Mouse (Mus musculus) adrenal gland (tissue): ENCODE measurements around the gene Irf2.

ENCODE experiments used
- intact Hi-C: fragments of 180-260 bp; cut with DNase I; formaldehyde crosslinking; loops from one replicate; pipeline ENCODE4 v1.15.1; 2025
- long read RNA-seq, 2 experiments: library from polyadenylated mRNA; unstranded; transcript quantifications; one replicate each; pipeline ENCODE4 v2.0.0; 2020; ENCODE audit warnings: borderline replicate concordance in 1 of 2; ENCODE audit not compliant: insufficient replicate concordance in 1 of 2

Gene Irf2
- long read RNA-seq, experiment 1, partial matches to known transcripts = 15 of 17 reads
- long read RNA-seq, experiment 1, other reads (novel, unspliced or antisense) = 1 of 17 reads
- long read RNA-seq, experiment 2, partial matches to known transcripts = 18 of 23 reads
- long read RNA-seq, experiment 2, other reads (novel, unspliced or antisense) = 4 of 23 reads

DNA sequence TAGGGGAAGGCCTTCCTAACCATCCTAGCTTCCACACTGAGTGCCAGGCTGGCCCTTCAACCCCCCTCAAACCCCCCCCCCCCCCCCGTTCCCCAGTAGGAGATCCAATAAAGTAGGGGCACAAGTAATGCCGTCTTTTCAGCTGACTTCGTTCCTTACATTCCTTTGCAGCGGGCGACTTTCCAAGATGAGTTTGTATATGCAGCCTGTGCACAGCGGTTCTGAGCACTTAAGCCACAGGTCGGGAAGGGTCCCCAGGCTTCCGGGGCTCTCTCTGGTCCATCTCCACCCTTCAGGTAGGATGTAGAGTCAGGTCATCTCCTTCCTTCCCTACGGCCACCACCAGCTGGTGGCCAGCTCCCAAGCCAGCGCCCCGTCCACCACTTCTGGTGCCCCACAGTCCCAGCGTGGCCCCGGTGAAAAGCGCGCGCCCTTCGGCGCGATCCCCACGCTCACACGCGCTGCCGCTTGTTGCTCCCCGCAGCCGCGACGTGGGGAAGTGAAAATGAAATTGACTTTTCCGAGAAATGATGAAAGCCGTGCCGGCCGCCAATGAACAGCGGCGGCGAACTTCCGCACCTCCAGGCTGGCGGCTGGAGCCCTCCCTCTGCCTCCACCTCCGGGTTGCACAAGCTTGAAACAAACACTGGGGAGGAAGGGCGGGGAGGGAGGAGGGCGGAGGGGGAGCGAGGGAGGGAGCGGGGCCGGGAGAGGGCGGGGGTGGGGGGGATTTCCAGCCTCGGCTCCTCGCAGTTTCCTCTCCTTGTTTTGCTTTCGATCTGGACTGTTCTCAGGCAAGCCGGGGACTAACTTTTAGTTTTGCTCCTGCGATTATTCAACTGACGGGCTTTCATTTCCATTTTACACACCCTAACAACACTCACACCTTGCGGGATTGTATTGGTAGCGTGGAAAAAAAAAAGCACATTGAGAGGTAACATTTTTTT, at the start of gene Irf2:
Gene Irf2, plus strand, starts transcription at position 730 of the 947 bp plus-strand sequence.
- intact Hi-C loops = loop anchor here (5.0 kb wide), 2 partner anchors 57 to 203 kb away; no protein-coding TSS in a partner anchor

DNA sequence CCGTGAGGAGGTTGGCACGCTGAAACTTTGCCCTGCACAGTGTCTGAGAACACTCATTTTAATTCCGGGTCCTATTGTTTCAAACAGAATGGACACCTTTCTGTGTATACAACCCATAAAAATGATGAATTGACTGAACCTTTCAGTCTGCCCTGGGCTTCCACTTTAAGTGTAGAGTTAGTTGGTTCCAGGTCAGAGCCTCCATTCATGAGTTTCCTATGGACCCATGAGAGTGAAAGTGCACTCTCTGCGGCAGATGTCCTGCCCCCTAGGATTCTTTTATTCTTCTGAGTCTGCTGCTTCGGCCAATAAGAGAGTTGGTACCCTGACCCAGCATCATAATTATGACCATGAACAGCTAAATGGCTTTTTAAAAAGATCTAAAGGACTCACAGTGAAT, 49.4 kb upstream of the Irf2 start:
- intact Hi-C loops = no loop called here

DNA sequence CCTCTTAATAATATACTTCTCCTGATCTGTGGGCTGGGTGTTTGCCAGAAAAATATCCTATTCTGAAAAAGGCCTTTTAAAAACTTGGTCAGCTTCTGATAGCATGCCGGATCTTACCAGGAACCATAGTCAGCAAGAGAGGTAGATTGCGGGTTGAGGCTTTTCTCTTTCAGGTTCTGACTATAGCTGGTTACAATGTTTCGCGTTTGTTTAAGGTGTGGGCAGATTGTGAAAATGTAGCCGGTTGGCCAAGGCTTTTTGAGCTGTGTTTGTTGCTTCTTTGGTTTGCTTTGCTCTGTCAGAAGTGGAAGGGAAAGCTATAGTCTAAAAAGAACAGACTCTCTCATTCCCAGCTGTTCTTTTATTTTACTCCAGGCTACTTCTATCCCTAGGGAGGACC, 49.0 kb upstream of the Irf2 start:
- intact Hi-C loops = no loop called here

DNA sequence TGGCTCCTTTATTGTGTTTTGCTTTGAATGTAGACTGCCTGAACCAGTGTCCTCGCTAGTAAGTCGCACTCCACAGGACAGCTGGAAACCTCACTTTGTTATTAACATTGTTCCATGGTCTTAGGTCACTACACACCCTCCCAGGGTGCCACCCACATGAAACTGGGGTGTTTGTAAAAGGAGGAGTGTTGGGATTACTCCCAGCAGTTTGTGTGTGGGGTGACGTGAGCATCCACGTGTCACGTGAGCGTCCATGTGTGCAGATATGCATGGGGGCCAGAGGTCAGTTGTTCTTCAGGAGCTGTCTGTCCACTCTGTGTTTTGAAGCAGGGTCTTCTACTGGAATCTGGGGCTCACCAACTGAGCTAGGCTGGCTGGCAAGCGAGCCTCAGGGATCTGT, 48.2 kb upstream of the Irf2 start:
- intact Hi-C loops = no loop called here

DNA sequence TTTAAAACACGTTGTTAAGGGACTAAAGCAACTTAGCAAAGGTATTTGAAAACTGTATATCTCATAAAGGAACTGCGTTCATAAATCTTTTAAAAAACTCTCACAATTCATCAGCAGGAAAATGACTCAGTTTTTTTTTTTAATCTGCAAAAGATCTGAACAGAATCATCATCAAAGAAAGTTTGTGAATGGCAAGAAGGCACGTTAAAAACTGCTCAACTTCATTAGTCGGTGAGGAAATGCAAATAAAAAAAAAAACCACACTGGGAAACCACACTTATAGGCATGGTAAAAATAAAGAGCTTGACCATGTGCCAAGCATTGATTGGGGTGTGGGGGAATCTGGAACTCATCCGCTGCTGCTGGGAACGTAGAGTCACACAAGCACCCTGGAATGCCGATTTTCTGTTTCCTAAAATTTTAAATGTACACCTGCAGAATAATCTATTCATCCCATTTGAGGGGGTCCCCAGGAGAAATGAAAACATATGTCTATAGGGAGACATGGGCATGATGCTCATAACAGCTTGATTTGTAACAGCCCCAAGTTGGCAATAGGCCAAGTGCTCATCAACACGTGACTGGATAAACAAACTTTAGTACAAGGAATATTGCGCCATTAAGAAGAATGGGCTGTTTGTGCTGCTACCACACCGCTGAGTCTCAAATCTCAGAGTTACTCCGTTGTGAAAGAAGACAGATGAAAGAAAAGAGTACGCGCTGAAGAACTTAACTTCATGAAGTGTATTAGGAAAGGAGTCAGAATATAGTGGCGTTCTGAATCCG, 43.1 kb upstream of the Irf2 start:
- intact Hi-C loops = no loop called here

DNA sequence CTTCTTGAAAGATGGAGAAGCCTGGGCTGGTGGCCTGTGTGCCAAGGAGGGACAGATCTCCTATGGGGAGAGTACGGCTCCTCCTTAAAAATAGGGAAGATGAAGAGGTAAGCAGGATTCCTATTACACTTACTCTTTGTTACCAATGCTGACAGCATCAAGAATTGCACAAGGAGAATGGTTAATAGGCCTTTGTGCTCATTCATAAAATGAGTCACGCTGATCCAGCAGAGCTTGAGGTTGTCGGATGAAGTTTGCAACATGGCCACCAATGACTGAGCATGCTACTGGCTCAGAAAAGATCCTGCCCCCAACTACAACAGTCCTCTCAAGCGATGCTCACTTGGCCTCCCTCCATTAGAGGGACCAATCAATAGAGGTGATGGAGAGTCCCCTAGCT, 42.0 kb upstream of the Irf2 start:
- intact Hi-C loops = no loop called here

DNA sequence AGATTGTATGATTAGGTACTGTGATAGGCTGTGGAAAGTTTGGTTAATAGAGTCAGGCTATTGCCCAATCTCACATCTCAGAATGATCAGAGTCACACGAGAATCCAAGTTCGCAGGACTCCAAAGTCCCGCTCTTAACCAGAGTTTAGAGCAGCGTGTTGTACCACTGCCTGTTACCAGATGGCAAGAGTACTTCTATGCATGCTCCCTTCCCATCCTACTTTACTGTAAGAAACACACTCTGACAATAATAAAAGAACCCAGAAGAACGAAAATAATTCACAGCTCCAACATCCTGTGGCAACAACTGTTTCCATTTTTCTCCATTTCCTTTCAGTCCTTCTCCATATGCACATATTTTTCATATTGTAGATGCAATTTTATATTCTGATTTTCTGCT, 41.4 kb upstream of the Irf2 start:
- intact Hi-C loops = no loop called here

DNA sequence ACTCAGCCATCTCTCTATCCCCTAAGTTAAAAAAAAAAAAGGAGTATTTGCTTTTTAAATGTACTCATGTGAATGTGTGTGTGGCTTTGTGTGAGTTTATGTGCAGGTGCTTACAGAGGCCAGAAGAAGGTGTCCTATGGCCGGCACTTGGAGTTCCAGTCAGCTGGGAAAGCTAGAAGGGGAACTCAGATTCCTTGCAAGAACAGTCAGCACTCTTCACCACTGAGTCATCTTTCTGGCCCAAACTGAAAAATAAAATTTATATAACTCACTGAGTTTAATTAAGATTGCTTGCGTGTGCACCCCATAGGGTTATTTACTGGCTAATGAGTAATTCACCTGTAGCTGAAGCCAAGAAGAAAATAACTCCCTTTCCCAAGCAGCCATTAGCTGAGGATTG, 34.4 kb upstream of the Irf2 start:
- intact Hi-C loops = no loop called here

DNA sequence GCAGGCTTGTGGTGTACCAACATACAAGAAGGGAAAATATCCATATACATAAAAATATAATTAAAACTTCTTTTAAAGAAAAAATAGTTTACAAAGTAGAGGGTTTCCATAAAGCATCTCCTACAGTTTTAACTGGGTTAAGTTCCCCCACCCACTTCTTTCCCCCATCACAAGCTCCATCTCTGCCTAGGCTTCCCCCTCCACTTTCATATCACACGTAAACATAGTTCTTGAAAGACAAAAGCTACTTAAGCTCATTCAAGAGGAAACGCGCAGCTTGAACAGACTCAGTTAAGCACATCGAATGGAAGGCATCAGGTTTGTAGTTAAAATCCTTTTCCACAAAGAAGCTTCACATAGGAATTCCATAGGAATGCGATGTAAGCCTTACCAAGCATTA, 32.8 kb upstream of the Irf2 start:
- intact Hi-C loops = no loop called here

DNA sequence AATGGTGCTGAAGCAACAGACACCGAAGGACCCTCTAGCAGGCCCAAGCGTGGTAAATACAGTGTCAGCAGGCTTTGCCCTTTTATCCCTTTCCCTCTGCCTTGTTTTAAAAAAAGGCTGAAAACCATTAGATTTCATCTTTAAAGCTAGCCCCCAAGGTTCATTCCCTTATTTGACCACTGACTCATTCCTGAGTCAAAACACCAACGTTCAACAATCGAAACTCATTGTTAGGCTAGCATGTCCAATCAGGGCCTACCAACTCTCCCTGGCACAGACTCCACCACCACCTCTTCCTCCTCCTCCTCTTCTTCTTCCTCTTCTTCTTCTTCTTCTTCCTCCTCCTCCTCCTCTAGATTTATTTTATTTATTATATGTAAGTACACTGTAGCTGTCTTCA, 30.2 kb upstream of the Irf2 start:
- intact Hi-C loops = no loop called here

DNA sequence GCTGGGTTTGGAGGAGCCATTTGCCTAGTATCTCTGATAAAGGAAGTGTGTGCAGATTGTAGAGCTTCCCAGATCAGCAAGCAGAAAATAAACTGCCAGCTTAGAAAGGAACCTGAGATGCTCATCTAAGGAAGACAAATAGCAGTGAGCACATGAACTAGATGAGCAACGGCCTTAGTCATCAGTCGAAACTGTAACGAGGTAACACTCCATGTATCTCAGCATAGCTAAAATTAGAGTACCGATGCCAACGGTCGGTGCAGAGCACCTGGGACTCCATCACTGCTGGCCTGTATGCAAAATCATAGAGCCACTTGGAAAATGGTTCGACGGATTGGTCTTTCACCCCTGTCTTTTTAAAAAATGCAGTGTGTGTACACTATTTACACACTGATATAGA, 29.2 kb upstream of the Irf2 start:
- intact Hi-C loops = no loop called here

DNA sequence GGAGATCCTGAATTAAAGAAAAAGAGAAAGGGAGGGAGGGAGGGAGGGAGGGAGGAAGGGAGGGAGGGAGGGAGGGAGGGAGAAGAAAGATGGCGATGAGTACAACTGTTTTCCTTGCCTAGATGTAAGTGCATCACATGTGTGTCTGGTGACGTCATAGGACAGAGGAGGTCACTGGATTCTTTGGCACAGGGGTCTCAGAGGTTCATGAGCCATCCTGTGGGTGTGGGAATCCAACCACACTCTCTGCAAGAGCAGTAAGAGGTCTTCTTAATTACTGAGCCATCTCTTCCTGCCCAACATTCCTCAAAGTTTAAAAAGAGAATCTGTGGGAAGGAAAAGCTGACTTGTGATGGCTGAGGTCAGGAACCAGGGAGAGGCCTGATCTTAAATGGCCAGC, 28.0 kb upstream of the Irf2 start:
- intact Hi-C loops = no loop called here

DNA sequence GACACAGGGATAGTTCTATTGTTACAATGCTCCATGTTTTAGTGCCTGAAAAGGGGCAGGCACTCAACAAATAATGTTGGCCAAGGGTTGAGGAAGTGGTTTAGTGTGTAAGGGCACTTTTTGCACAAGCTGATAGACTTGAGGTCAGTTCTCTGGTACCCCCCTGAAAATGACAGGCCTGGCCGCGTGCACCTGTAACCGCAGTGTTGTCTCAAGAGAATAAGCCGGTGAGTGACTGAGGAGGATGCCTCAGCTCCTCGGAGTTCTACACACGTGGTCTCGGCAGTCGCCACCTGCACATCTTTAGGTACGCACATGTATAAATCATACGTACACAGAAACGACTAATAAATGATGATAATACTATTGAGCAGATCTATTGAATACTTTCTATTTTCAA, 26.4 kb upstream of the Irf2 start:
- intact Hi-C loops = no loop called here

DNA sequence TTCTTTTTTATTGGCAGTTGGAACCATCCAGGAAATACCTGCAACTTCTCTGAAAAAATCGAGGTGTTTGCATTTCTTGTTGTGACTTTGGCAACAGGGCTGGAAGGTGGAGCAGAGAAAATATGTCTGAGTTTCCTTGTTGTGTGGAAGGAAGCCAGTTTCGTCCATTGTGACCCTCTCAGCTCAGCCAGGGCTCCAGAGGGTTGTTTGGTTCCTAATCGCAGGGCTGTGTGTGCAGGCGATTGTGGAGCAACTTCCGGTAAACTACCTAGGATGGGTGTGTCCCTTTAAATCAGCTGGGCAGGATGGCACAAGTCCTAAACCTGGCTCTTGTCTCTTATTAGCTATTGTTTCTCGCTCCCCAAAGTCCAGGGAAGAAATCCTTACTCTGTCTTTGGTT, 25.7 kb upstream of the Irf2 start:
- intact Hi-C loops = no loop called here

DNA sequence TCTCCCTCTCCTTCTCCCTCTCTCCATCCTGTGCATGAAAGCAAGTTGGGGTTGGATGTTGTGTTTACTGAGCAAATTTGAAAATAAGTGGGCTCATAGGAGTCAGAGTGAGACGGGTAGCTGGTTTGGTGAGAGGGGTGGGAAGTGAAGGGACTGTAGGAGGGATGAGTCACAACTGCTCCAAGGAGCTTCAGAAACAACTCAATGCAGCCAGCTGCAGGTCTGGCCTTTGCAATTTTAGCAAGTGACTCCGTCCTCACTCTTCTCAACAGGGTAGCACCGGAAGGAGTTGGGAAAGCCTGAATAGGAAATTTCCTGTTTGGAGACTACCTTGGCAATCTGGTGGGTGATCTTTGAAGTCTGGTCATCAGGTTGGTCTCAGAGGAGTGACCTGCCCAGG, 25.1 kb upstream of the Irf2 start:
- intact Hi-C loops = no loop called here

DNA sequence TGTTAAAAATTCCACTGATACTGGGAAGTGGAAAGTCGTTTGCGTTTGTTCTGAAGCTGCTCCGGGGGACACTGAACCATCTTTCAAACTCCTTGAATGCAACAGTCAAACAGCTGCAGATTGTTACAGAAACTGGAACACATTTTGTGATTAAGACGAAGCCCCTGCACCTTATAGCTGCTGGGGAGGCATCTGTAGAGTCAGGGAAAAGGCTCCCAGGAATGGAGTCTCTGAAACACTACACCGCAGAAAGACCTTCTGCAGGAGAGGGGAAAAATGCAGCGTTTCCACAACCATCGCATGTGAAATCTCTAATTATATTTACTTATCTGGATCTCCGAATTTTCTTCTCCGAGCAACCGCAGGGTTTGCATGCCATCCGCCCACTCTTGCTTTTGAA, 23.1 kb upstream of the Irf2 start:
- intact Hi-C loops = no loop called here

DNA sequence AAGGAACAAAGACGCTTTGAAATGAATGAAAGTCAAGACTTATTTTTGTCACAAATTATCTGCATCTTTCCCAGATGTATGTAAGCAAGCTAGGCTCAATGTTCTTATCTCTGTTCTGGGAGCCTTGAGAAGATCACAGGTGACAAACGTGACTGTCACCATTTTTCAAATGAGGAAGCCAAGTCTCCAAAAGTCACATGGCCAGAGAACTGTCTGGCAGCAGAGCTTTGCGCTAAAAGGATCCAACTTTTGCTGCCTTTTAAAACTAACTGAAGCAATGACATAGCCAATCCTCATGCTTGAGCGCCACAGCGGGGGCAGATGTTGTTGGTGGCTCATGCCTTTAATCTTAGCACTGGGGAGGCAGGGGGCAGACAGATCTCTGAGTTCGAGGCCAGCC, 22.4 kb upstream of the Irf2 start:
- intact Hi-C loops = no loop called here

DNA sequence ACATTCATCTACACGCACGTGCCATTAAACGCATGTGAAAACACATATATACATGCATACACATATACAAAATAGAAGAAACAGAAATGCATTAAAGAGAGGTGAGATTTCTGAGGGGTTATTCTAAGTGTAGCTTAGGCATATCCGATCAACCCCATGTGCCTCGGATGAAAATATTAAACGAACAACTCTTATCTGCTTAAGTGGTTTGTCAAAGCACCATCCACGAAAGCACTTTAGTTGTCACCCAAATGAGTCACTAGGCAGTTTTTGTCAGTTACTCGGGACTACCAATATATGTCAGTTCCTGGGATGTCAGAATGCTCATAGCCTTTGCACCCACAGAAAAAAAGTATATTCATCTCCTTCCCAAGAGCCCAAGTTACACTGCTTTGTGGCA, 21.2 kb upstream of the Irf2 start:
- intact Hi-C loops = no loop called here

DNA sequence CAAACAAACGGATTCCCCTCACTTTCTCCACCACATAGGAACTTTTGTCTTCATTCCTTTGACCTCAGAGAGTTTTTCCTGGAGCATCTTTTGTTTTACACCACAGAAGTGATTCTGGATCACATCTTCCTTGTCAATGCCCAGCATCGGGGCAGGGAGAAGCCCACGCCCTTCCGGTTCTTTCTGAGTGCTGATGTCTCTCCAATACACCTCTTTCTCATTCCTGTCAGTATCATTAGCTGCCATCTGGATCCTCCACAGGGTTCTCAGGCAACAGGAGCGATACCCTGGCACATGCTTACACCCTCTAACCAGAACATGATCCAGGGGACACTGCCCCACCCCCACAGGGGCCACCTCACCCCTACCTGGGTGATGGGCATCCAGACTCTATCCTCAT, 20.8 kb upstream of the Irf2 start:
- intact Hi-C loops = no loop called here

DNA sequence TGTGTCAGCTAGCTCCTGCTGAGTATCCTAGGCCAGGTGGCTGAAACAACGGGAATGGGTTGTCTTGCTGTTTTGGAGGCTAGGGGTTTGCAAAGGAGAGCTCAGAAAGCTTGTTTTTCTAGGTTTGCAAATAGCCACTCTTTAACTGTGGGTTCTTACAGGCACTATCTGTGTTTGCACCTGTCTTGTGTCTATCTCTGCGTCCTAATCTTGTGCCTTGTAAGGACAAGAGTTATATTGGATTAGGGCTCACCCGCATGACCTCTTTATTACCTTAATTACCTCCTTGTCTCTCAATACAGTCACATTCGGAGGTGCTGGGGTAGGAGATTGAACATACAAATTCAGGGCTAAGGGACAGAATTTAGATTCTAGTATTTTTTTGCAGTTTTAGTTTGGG, 18.9 kb upstream of the Irf2 start:
- intact Hi-C loops = no loop called here

DNA sequence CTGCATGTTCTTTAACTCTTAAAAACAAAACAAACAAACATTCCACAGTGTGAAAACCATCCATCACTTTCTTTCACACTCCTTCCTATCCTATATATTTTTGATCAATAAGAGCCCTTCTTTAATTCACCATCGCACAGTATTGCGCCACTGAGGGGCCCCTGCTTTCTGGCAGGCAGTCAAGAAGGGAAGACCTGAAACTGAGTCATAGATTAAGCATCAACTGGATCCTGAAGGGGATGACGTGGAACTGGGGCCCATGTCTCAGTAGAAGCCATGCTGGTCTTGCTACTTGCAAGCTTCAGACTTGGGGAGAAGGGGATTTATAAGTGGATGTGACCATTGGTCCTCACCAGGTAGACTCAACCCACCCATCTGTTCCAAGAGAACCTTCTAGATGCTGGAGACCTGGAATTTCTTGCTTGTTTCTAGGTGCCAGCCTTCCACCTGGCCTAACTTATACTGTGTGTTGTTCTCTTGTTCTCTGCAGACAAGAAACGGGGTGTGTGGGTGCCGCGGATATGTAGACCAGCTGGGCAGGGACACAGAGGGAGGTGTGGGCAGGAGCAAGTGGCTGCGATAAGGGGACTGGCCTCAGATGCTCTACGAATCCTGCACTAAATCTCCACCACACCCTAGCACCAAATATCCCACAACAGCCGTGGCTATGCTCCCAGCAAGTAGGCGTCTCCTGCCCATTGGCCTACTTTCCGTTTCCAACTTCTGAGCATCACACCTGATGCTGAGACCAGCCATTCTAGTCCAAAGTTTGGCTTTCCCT, 18.3 kb upstream of the Irf2 start:
- intact Hi-C loops = no loop called here
